Mouse (Mus musculus): ENCODE measurements around the gene Cradd.

Gene Cradd

DNA sequence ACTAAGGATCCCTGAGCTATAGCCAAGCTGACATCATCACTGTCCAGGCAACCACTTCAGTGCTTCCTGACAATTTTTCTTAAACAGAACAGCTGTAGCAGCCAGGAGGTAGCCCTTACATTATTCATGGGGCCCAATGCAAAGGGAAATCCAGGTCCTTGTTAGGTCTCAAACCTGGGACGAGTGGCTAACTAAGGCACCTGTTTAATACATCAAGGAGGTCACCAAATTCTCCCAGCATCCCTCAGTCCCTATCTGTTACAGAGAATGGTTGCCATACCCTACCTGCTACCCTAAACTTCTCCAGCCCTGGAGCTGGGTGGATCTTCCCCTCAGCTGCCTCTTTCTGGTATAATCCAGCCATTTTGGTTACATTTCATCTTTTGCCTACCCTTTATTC lies 10.9 kb upstream of the Cradd start:
- DNase-seq (ENCODE audit: low spot score in 2 of 2), result no peak

DNA sequence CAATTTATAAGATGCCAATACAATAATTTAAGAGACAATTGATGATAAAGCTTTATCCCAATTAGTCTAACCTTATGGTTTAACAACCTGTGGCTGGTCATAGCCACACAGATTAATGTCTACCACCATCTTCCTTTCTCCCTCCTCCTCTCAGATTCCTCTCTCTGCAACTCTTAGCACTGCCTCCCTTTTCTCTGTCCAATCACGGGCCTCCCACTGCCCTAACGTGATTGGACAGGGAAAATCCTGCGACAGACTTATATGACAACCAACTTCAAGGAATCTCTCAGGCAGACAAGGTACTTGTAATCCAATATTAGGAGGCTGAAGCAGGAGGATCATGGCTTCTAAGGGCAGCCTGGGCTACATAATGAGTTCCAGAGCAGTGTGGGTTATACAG lies 8.7 kb upstream of the Cradd start:
- no peak for DNase-seq (ENCODE audit: low spot score in 2 of 2)

DNA sequence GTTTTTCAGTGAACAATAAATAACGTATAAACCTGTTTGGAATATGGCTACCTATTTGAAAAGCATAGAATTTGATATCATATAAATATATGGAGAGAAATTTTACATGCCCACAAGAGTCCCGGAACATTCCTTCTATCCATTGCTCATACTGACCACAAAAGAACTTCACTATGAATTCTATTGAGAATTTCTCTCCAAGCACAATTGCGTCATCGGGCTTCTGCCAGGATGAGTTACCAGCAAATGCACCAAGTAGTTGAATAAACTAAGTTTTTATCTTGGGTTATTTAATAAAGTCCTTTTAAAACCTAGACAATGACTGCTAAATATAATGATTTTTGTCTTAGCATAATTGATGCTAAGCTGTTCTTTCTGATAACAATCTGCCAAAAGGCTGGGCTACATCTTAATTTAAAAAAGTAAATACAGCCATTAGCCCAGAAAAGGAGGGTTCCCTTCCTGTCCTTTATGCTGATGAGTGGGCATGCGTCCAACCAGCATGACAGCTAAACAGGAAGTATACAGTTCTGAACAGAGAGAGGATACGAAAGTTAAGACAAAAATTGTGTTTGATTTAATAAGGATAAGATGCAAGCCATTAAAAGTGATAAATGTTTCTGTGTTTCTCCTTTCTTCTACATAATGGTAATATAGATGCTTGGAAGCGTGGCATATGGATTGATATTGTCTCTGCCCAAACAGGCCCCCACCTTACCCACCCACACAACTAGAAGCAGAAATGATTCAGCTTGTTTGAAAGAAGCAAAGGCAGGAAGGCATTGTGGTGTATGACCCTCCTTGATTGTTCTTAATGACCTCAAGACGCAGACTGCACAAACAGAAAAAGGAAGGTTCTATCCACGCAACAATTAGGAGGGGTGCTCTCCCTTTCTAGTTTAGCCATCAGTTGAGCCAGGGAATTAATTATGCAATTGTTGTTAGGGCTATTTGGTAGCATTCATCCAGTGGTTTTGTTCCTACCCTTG lies 6.7 kb upstream of the Cradd start:
- DNase-seq (ENCODE audit: low spot score in 2 of 2), result peak in 1 of 2 experiments; percentile 48

DNA sequence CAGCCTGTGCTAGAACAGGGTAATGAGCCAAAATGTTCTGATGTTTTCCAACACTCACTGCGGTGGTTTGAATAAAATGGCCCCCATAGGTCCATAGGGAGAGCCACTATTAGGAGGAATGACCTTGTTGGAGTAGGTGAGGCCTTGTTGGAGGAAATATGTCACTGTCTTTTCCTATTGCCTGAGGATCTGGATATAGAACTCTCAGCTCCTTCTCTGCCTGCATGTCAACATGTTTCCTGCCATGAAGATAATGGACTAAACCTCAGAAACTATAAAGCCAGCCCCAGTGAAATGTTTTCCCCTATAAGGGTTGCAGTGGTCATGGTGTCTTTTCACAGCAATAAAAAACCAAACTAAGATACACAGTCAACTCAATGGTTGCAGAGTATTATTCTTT lies 6.0 kb upstream of the Cradd start:
- DNase-seq (ENCODE audit: low spot score in 2 of 2), result no peak

GRCm38 (mm10) chr10:95324278-95324631 lies 322 bp upstream of the Cradd start:
- DNase-seq (ENCODE audit: low spot score in 2 of 2), result no peak

- no peak for DNase-seq (ENCODE audit: low spot score in 2 of 2)
These were observed 1.6 kb downstream of the Cradd start for GRCm38 (mm10) chr10:95322076-95323070.

- DNase-seq (ENCODE audit: low spot score in 2 of 2), result no peak
These were observed 4.9 kb downstream of the Cradd start for GRCm38 (mm10) chr10:95319001-95319400.

DNA sequence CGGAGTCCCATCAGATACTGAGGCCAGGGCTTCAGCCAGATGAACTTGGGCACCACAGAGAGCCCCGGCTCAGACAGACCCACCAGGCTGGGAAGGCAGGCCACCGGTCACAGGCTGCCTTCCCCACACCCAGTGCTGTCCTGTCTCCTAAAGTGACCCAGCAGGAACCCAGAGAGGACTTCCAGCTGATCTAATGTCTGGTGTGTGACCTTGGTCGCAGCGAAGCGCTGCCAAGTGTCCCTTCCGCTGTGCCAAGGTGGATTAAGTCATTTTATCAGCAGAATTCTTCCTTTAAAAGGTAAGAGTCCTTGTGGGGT lies 5.6 kb downstream of the Cradd start:
- DNase-seq (ENCODE audit: low spot score in 2 of 2), result no peak

- no peak for DNase-seq (ENCODE audit: low spot score in 2 of 2)
These were observed 6.1 kb downstream of the Cradd start for GRCm38 (mm10) chr10:95317581-95318391.

GRCm38 (mm10) chr10:95317091-95317490 lies 6.8 kb downstream of the Cradd start:
- DNase-seq (ENCODE audit: low spot score in 2 of 2), result no peak

GRCm38 (mm10) chr10:95316675-95317074 lies 7.3 kb downstream of the Cradd start:
- DNase-seq (ENCODE audit: low spot score in 2 of 2), result no peak

GRCm38 (mm10) chr10:95315801-95316474 lies 8.0 kb downstream of the Cradd start:
- no peak for DNase-seq (ENCODE audit: low spot score in 2 of 2)

- DNase-seq (ENCODE audit: low spot score in 2 of 2), result no peak
These were observed 8.6 kb downstream of the Cradd start for GRCm38 (mm10) chr10:95315321-95315720.

- DNase-seq (ENCODE audit: low spot score in 2 of 2), result no peak
These were observed 9.9 kb downstream of the Cradd start for GRCm38 (mm10) chr10:95314019-95314418.

DNA sequence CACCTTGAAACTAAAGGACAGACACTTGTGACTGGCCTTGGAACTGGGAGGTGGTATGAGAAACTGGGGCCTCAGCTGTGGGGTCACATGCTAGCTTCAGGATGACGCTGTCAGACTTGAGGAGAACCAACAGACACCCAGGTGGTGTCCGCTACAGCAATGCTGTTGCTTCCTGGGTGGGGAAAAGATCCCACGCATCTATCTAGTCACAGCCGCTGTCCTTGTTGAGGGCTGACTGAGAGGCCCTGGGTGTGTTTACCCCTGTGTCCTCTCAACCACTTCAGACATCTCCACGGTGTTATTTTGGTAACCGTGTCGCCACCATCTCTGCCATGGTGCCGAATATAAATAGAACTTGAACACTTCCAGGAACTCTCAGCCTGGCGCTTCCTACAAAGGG lies 10.4 kb downstream of the Cradd start:
- DNase-seq (ENCODE audit: low spot score in 2 of 2), result no peak

DNA sequence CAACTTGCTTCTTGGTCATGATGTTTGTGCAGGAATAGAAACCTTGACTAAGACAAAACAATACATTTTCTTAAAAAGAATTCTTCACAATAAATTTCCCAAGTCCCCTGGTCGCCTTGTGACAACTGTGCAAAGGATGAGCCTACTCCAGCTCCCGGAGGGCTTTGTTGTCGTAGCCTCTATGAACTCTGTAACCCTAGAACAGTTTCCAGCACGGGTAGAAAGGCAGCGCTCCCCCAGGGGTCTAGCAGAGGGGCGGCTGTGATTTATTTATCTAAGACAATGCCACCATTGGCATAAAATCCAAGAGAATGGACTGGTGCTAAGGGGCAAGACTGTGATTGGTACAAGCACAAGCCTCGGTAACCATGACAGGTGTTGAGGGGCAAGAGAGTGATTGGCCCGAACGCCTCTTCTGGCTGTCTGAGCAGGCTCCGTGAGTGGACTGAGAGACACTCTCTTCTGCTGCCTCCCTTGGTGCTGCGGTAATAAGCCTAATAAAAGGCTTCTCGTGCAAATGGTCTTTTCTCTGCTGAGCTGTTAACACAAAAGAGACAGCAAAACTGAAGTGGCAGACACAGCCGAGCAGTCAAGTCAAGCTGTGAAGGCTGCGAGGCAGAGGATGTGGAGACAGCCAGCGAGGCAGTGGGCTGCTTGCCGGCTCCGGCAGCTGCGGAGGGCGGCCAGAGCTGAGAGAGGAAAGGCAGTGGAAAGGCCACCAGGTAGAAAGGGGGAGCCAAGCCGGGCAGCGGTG lies 13.1 kb downstream of the Cradd start:
- DNase-seq (ENCODE audit: low spot score in 2 of 2), result no peak

- DNase-seq (ENCODE audit: low spot score in 2 of 2), result no peak
These were observed 14.3 kb downstream of the Cradd start for GRCm38 (mm10) chr10:95309412-95310322.

DNA sequence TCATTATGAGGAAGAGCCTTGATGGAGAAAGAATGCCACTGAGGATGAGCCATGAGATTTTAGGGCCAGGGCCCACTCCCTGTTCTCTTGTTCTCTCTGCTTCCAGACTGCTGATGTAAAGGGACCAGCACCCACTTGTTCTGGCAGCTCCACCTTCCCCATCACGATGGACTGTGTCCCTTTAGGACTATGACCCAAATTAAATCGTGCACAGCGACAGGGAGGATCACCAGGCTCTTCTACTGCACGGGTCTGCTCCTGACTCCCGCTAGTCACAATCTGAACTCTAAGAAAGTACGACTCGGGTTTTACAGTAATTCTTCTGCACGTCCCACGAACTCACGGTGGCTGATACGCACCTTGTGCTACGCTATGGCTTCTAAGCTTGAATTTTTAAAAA lies 14.9 kb downstream of the Cradd start:
- no peak for DNase-seq (ENCODE audit: low spot score in 2 of 2)

DNA sequence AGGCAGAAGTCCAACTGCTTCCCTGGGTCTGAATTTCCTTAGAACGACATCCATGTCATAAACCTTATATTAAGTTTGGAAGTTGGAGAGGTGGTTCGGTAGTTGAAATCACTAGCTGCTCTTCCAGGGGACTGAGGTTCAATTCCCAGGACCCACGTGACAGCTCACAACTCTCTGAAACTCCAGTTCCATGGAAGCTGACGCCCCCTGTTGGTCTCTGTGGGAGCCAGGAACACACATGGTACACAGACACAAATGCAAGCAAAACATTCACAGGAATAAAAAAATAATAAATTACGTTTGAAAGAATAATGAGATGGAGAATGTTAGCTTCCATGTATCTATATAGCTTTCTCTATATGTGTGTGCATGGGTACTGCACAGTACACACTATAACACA lies 16.0 kb downstream of the Cradd start:
- no peak for DNase-seq (ENCODE audit: low spot score in 2 of 2)

All from spleen, postnatal 10 days (tissue).